Mouse (Mus musculus): ENCODE measurements at regions not wholly inside any gene's neighbourhood (a gene's known extent, or its start where the extent isn't known, plus 50 kb on each side); places are given as distances from the start of the nearest gene placed in this dataset.
"Not testable (repeated sequence)": the region's sequence is repeated elsewhere in the genome, so short reads cannot be mapped to it uniquely, and the experiment has no call there.

DNA sequence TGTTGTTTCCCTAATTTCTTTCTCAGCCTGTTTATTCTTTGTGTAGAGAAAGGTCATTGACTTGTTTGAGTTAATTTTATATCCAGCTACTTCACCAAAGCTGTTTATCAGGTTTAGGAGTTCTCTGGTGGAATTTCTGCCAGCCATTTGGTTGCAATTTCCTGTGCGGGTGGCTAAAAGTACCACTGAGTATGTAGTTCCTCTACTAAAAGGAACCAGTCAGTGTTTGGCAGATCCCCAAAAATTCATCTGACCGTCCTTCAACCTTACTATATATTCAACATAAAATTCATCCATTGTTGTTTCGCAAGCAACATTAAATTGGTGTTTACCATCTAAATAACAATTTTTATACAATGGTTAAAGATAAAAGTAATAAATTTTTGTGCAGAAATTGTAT lies 710.2 kb upstream of the Brinp3 start:
- not testable (repeated sequence) for DNase-seq

DNA sequence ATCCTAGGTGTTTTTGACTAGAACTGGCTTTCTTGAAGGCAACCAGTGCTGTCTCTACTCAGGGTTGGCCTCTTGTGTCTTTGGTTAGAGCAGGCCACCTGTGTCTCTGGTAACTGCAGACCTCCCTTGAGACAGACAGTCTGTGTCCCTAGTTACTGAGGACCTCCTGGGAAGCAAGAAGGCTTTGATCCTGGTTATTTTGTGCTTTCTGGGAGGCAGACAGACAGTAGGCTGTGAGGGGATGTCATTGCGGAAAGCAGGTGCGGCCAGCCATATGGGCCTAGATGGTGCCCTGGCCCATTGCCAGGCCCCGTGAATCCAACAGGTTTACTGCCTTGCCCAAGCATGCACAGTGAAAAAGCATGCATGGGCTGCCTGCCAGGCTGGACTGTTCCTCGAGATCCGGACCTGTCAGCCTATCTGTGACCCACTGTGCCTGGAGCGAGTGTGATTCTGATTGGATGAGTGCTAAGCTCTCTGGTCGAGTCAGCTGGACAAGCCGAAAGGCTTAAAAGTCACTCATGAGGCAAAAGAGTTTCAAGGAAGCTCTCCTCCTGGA lies 688.1 kb upstream of the Brinp3 start:
- peak; percentile 90 to 93 for DNase-seq

DNA sequence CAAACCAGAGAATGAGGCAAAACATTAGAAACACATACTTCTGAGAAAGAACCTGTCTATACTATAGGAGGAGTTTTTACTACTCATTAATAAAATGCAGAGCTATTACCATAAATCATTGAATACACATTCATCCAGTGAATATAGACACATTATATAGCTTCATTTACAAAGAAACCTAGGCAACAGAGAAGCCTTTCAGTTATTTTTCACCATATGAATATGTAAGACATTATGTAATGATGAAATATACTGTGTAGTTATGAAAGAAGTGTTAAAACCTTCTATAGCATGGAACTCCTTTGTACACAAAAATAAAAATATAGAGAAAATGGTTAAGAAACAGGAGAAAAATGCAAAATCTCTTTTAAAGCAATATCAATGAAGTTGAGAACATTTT lies 647.5 kb upstream of the Brinp3 start:
- no peak for DNase-seq
